Mouse (Mus musculus) embryonic facial prominence, embryonic 13.5 days (tissue): Measurements from ENCODE around the gene Bcl2l13. TPM values are rescaled to one million over a fixed set of nuclear protein-coding genes. Genes with fewer than 3 reads are reported as not detected.
A peak's percentile ranks its signal among the peaks of the same experiment; 100 is the strongest.
"Not testable (repeated sequence)": the region's sequence is repeated elsewhere in the genome, so short reads cannot be mapped to it uniquely, and the experiment has no call there.

ENCODE experiments used
- ATAC-seq: fragments of 200-750 bp; cut with Nextera tagmentation; 2 replicates; pipeline ENCODE4 v1.8.0; 2017; ENCODE audit warnings: low read depth; ENCODE audit not compliant: insufficient number of reproducible peaks, insufficient read depth, low FRiP score, low TSS enrichment
- H3K27ac ChIP-seq: fragments of 300-500 bp; sonication (generic); 2 replicates; pipeline ENCODE4 v1.5.1; 2015; ENCODE audit warnings: moderate library complexity, mild to moderate bottlenecking, inconsistent platforms
- H3K27me3 ChIP-seq: fragments of 300-500 bp; sonication (generic); 2 replicates; pipeline ENCODE4 v1.6.1; 2015; ENCODE audit warnings: mild to moderate bottlenecking, inconsistent platforms
- H3K36me3 ChIP-seq: fragments of 300-500 bp; sonication (generic); 2 replicates; pipeline ENCODE4 v1.6.1; 2015; ENCODE audit warnings: mild to moderate bottlenecking, inconsistent platforms
- H3K4me1 ChIP-seq: fragments of 300-500 bp; sonication (generic); 2 replicates; pipeline ENCODE4 v1.6.1; 2015; ENCODE audit warnings: inconsistent platforms
- H3K4me2 ChIP-seq: fragments of 300-500 bp; sonication (generic); 2 replicates; pipeline ENCODE4 v1.6.1; 2015; ENCODE audit warnings: moderate library complexity, mild to moderate bottlenecking, inconsistent platforms
- H3K4me3 ChIP-seq: fragments of 300-500 bp; sonication (generic); 2 replicates; pipeline ENCODE4 v1.5.1; 2015; ENCODE audit warnings: mild to moderate bottlenecking, inconsistent platforms
- H3K9ac ChIP-seq: fragments of 300-500 bp; sonication (generic); 2 replicates; pipeline ENCODE4 v1.6.1; 2015; ENCODE audit warnings: mild to moderate bottlenecking, inconsistent platforms
- H3K9me3 ChIP-seq: fragments of 300-500 bp; sonication (generic); 2 replicates; pipeline ENCODE4 v1.6.1; 2016; ENCODE audit warnings: inconsistent platforms
- WGBS: fragments of 180-500 bp; shearing (Covaris S2); methylation state at CpG from one replicate; pipeline ENCODE4 v1.1.7; 2015; ENCODE audit warnings: mixed read lengths; 5-methylcytosine and 5-hydroxymethylcytosine counted together
- polyA plus RNA-seq: library from polyadenylated mRNA; unstranded; fragments of >200 nt; fragmentation: Nextera tagmentation; extraction: Ambion mirVana; gene quantifications from 2 replicates; pipeline ENCODE4 v1.2.1, GENCODE M21; 2015

Gene Bcl2l13
- polyA plus RNA-seq, 1 experiment from 2014 or later: 27.7 TPM

DNA sequence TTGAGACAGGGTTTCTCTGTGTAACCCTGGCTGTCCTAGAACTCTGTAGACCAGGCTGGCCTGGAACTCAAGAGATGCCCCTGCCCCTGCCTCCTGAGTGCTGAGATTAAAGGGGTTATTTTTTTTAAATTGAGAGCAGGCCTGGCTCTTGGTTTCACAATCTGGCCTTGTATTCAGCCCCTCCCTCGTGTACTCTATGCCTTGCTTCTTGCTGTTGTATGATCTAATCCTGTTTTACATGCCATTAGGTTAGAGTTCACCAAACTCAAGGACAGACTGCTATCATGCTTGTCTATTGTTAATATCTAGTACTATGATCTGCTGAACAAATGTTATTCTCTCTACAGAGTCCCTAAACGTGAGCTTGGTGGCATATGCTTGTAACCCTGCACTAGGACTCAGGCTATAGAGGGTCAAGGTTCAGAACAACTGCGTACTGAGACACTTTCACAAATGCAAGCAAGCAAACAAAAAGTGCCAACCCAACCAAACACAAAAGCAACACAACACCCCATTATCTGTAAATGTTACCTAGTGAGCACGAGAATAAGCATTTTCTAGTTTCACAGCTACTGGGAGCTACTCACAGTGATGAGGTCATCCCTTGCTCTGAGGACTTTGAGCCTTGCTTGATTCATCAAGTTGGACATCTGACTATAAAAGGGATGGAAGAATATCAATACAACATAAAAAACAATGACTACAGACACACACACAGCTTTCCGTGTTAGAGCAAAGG is 28.8 kb upstream of the Bcl2l13 start:
- peaks cover 94% of the 10 kb centered on the region for H3K36me3 ChIP-seq
- WGBS: 85% methylated on average over 5 of the region's 5 CpGs

DNA sequence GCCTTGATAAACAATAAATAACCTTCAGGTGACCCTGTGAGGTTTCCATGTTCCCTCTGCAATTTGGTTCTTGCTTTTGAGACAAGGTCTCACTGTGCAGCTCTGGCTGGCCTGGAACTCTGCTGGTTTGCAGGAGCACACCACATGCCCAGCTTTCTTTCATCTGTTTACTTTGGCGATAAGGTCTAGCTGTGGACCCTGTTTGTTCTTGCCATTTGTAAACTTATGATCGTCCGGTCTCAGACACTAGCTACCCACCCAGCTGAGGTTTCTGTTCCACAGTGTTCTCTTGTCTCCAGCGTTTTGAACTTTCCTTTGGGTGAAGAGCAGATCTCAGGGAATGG is 28.3 kb upstream of the Bcl2l13 start:
- no peak overlapping the region for H3K9ac ChIP-seq
- 93% methylated on average over 4 of the region's 4 CpGs for WGBS
- H3K9me3 ChIP-seq: no peaks in the 10 kb centered on the region
- H3K4me1 ChIP-seq: no peaks in the 10 kb centered on the region
- no peak overlapping the region for H3K4me3 ChIP-seq
- no peaks in the 10 kb centered on the region for H3K27me3 ChIP-seq
- no peak overlapping the region for H3K27ac ChIP-seq
- H3K36me3 ChIP-seq: peaks cover 90% of the 10 kb centered on the region
- no peak overlapping the region for H3K4me2 ChIP-seq
- no peak for ATAC-seq

More for the DNA sequence above, 28.8 kb upstream of the Bcl2l13 start:
- Histone ChIP-seq H3K4me3 (no peak overlapping the region), H3K4me2 (no peak overlapping the region), H3K9ac (no peak overlapping the region), H3K27ac (no peak overlapping the region), H3K4me1 (no peaks in the 10 kb centered on the region), H3K27me3 (no peaks in the 10 kb centered on the region), H3K9me3 (no peaks in the 10 kb centered on the region)
- ATAC-seq: no peak

DNA sequence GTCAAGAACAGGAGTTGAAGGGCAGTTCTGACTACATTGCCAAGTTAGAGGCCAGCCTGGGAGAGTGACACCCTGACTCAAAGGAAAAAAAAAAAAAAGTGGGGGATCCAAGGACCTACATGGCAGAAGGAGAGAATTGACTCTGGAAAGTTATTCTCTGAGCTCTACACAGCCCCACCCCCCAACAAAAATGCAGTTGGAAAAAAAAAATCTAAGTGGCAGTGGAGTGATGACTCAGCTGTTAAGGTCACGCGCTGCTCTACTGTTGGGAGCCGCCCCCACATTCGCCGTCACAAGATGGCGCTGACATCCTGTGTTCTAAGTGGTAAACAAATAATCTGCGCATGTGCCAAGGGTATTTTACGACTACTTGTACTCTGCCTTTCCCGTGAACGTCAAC is 24.0 kb upstream of the Bcl2l13 start:
- not testable (repeated sequence) for H3K4me2 ChIP-seq, H3K9me3 ChIP-seq, H3K4me1 ChIP-seq, ATAC-seq, H3K9ac ChIP-seq, H3K27me3 ChIP-seq, H3K27ac ChIP-seq, H3K4me3 ChIP-seq
- H3K36me3 ChIP-seq: peaks cover 49% of the 10 kb centered on the region
- 96% methylated on average over 8 of the region's 10 CpGs for WGBS

DNA sequence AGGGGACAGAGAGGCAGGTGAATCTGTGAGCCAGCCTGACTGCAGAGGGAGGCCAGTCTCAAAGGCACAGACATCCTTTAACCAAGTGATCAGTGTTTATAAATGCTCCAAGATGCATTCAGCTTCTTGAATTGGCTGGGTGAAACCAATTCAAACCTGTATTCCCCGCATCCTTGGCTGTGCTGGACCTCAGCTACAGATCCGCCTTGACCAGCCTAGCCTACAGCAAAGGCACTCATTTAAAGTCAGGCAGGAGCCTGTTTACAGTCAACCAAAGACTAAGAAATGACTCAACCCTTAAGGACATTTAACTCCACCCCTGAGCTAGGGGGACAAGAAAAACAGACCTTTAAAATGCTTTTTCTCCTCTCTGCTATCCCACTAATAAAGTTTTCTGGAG is 16.7 kb upstream of the Bcl2l13 start:
- Histone ChIP-seq H3K9me3 (0 out of 2 replicates have a peak, but pooled peaks cover 2% of the 10 kb centered on the region), H3K4me3 (no peak overlapping the region), H3K36me3 (peaks cover 23% of the 10 kb centered on the region), H3K9ac (no peak overlapping the region), H3K4me1 (peaks cover 10% of the 10 kb centered on the region), H3K4me2 (no peak overlapping the region), H3K27ac (no peak overlapping the region), H3K27me3 (no peaks in the 10 kb centered on the region)
- WGBS: 94% methylated on average over 2 of the region's 2 CpGs
- no peak for ATAC-seq

DNA sequence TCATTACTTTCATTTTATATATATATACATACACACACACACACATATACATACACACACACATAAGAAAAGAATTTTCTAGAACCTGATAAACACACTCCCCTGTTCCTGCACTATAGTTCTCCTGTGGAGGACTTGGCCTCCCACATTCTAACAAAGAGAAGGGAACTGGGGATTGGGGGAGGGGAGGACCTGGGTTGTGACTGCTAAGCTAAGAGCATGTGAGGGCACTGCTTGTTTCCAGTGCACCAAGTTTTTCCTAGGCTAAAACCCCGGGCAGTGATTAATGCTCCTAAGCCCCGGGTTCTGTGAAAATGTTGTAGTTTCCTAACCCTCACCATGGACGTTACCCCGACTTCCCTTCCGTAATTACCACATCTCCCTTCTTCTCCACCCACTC is 15.9 kb upstream of the Bcl2l13 start:
- Histone ChIP-seq H3K4me1 (peaks cover 10% of the 10 kb centered on the region), H3K9me3 (0 out of 2 replicates have a peak, but pooled peaks cover 2% of the 10 kb centered on the region), H3K9ac (0 out of 2 replicates have a peak overlapping the region, but pooled peaks have one; percentile 6), H3K4me2 (no peak overlapping the region), H3K36me3 (peaks cover 23% of the 10 kb centered on the region), H3K4me3 (no peak overlapping the region), H3K27ac (no peak overlapping the region), H3K27me3 (no peaks in the 10 kb centered on the region)
- no peak for ATAC-seq
- 86% methylated on average over 5 of the region's 5 CpGs for WGBS

DNA sequence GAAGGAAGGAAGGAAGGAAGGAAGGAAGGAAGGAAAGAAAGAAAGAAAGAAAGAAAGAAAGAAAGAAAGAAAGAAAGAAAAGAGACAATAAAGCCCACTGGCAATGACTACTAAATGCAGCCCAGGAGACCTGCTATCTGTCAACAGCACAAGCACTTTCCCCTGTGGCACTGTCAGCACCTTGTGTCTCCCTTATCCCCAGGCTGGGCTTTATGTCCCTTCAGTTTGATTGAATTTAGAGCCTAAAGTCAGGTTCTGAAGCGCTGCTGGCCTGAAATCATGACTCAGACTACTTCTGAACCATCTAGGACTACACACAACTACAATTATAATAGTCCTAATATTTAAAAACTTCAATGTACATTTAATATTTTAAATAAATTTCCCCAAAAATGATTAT is 15.1 kb upstream of the Bcl2l13 start:
- H3K4me2 ChIP-seq: peak overlapping the region; percentile 77

DNA sequence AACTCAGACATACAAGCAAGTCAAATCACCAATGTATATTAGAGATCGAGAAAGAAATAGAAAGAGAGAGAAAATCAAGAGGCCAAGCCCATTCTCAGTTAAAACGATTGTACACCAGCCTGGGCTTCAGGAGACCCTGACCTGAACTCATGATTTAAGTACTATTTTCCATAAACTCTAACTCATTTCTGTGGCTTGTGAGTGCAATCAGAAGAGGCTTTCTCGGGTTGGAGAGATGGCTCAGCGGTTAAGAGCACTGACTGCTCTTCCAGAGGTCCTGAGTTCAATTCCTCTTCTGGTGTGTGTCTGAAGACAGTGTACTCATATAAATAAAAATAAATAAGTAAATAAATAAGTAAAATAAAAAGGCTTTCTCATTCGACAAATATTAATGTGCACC is 14.3 kb upstream of the Bcl2l13 start:
- Histone ChIP-seq H3K9me3 (0 out of 2 replicates have a peak, but pooled peaks cover 2% of the 10 kb centered on the region), H3K36me3 (peaks cover 23% of the 10 kb centered on the region), H3K4me1 (peaks cover 10% of the 10 kb centered on the region), H3K9ac (peak overlapping the region; percentile 92), H3K4me3 (peak overlapping the region; percentile 93), H3K27ac (no peak overlapping the region), H3K4me2 (peak overlapping the region; percentile 77), H3K27me3 (no peaks in the 10 kb centered on the region)
- WGBS: 52% methylated on average over 5 of the region's 5 CpGs
- ATAC-seq: no peak

More for the DNA sequence above, 15.1 kb upstream of the Bcl2l13 start:
- Histone ChIP-seq H3K9me3 (0 out of 2 replicates have a peak, but pooled peaks cover 2% of the 10 kb centered on the region), H3K9ac (no peak overlapping the region), H3K27me3 (no peaks in the 10 kb centered on the region), H3K4me1 (peaks cover 10% of the 10 kb centered on the region), H3K27ac (no peak overlapping the region), H3K4me3 (no peak overlapping the region), H3K36me3 (peaks cover 23% of the 10 kb centered on the region)
- ATAC-seq: no peak
- 85% methylated on average over 1 of the region's 1 CpGs for WGBS

DNA sequence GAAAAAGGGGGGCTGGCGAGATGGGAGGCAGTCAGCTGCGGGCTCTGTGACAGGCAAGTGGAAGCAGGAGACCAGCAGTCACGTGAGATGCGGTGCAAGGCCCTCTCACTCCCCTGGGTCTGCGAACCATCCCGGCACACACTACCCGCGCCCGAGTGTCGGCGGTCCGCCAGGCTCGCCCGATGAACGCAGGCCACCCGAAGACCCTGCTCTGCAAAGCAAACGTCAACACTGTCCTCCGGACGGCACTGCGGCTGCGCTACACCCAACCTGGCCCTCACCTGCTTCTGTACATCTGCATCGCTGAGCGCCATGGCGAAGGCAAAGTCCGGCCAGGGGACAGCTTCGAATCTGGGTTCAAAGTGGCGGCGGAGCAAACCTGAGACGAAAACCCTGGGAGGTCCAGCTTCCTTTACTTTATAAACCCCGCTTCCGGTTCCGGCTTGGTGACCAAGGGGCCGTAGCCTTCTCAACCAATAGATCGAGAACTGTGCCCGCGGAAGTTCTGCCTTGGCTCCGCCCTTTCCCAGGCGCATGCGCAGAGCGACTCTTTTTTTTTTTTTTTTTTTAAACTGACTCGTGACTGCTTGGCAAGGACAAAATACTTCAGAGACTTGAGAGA is 13.6 kb upstream of the Bcl2l13 start, which contains the start of gene Atp6v1e1:
TSS of gene Atp6v1e1 (minus strand) at position 487 of the 622 bp plus-strand sequence.
- Histone ChIP-seq H3K9ac (peak within 1 kb of the TSS; percentile 92), H3K36me3 (peaks cover 20% of the 10 kb centered on the region), H3K27me3 (no peaks in the 10 kb centered on the region), H3K4me2 (peak within 1 kb of the TSS; percentile 77), H3K27ac (peak within 1 kb of the TSS; percentile 89), H3K4me1 (peaks cover 10% of the 10 kb centered on the region), H3K9me3 (no peaks in the 10 kb centered on the region), H3K4me3 (peak within 1 kb of the TSS; percentile 93)
- peak; percentile 85 for ATAC-seq
- under 1% methylated on average over 41 of the region's 41 CpGs for WGBS

DNA sequence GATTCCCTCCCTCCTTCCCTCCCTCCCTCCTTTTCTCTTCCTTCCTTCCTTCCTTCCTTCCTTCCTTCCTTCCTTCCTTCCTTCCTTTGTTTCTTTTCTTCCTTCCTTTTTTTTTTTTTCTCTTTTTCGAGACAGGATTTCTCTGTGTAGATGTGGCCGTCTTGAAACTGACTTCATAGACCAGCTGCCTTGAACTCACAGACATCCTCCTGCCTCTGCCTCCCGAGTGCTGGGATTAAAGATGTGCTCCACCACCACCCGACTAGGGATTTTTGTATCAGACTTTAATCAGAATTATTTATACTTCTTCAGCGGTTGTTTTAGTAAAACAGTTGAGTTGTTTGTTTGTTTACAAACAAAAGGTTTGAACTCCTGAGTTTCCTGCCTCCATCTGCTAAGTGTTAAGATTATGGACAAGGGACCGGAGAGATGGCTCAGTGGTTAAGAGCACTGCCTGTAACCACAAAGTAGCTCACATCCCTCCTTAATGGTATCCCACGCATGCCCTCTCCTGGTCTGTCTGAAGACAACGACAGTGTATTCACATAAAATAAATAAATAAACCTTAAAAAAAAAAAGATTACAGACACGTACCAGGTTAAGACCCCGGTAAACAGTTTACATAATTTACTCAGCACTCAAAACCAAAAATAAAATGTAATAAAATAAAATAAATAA is 12.9 kb upstream of the Bcl2l13 start:
- Histone ChIP-seq H3K27ac (peak overlapping the region; percentile 4; the same call in 1 of the 2 replicates), H3K27me3 (no peaks in the 10 kb centered on the region), H3K4me2 (peak overlapping the region; percentile 77), H3K9me3 (no peaks in the 10 kb centered on the region), H3K9ac (no peak overlapping the region), H3K4me3 (peak overlapping the region; percentile 93), H3K36me3 (peaks cover 13% of the 10 kb centered on the region), H3K4me1 (peaks cover 10% of the 10 kb centered on the region)
- no peak for ATAC-seq
- 71% methylated on average over 10 of the region's 10 CpGs for WGBS

DNA sequence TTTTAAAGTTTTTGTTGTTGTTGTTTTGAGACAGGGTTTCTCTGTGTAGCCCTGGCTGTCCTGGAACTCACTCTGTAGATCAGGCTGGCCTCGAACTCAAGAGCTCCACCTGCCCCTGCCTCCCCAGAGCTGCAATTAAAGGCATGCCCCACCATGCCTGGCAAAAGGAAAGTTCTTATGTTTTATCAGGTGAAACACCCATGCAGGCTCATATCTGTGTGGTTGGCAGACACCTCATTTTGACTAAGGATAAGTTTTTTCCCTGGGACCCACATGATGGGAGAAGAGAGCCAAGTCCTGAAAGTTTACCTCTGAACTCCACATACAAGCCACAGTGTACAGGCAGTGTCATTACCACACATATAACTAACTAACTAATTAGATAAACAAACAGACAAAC is 6.0 kb upstream of the Bcl2l13 start:
- H3K4me3 ChIP-seq: no peak overlapping the region
- WGBS: 44% methylated on average over 1 of the region's 1 CpGs
- H3K9me3 ChIP-seq: no peaks in the 10 kb centered on the region
- H3K27me3 ChIP-seq: no peaks in the 10 kb centered on the region; the same call in 1 of the 2 replicates
- H3K4me2 ChIP-seq: no peak overlapping the region
- no peak for ATAC-seq
- no peaks in the 10 kb centered on the region for H3K36me3 ChIP-seq
- H3K9ac ChIP-seq: no peak overlapping the region
- no peaks in the 10 kb centered on the region for H3K4me1 ChIP-seq
- no peak overlapping the region for H3K27ac ChIP-seq

DNA sequence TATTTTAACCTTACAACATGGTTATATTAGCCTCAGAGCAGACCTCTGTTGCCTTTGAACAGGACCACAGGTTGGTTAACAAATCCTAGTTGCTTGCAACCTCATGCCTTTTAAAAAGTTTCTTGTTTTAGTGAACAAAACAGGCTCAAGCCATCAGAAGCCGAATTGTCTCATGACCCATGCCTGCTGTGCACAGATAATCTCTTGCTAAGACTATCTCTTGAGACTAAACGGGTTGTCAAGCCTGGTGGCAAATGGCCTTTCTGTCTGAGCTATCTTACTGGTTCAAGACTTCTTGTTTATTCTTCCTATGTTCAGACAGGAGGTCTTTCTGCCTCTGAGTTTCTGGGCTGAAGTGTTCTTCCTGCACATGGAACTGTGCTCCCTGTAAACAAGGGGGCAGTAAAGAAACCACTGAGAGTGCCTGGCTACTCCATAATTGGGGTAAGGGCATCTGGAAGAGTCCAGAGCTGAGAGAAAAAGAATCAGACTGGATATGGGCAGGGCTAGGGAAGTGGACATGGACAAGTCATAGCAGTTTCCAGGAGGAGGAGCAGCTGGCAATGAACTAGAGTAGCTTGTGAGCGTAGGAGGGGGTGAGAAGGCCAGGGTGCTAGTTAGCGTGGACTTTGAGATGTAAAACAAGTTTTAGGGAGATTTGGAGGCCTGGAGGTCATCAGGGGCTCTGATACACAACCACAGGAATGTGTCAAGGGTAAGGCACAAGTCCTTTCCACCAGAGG is 5.0 kb upstream of the Bcl2l13 start:
- no peak overlapping the region for H3K9ac ChIP-seq
- H3K4me1 ChIP-seq: no peaks in the 10 kb centered on the region
- H3K27me3 ChIP-seq: no peaks in the 10 kb centered on the region; the same call in 1 of the 2 replicates
- 53% methylated on average over 4 of the region's 4 CpGs for WGBS
- H3K27ac ChIP-seq: no peak overlapping the region
- no peaks in the 10 kb centered on the region for H3K36me3 ChIP-seq
- H3K9me3 ChIP-seq: no peaks in the 10 kb centered on the region
- no peak overlapping the region for H3K4me2 ChIP-seq
- ATAC-seq: no peak
- H3K4me3 ChIP-seq: no peak overlapping the region
